Mouse (Mus musculus) ES-E14 (cell line): Measurements from ENCODE around the gene Cnksr3.

Source experiments
- CHD2 ChIP-seq: IDR thresholded peaks from 2 replicates; pipeline ENCODE4 v1.6.1; 2014; ENCODE audit warnings: mild to moderate bottlenecking, low read depth, low read length, inconsistent platforms
- MAFK ChIP-seq: IDR thresholded peaks from 2 replicates; pipeline ENCODE4 v1.6.1; 2014; ENCODE audit warnings: mild to moderate bottlenecking, low read depth, low read length, inconsistent platforms; ENCODE audit not compliant: insufficient read depth
- ZC3H11A ChIP-seq: IDR thresholded peaks from 2 replicates; pipeline ENCODE4 v1.6.1; 2012; ENCODE audit warnings: low read depth, mild to moderate bottlenecking, inconsistent platforms, low read length, borderline replicate concordance
- ZNF384 ChIP-seq: IDR thresholded peaks from 2 replicates; pipeline ENCODE4 v1.6.1; 2012; ENCODE audit warnings: low read depth, low read length, inconsistent platforms

DNA sequence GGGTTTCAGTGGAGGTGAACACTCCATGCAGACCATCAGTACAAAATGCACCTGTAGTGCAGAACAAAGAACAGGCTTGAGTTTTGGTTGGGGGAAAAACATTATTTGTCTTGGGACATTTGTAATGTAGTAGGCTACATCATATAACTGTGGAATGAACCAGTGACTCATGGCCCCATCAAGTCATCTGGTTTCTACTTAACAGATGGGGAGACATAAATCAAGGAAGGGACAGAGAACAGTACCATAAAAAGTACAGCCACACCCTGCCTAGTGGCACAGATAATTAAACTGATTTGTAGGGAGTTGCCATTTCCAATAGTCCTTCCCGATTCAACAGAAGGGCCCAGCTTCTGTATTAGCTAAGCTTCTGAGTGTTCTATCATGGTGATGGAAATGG lies 98.9 kb downstream of the Cnksr3 start:
- TF ChIP-seq ZC3H11A = no peak
- TF ChIP-seq MAFK = no peak
- no peak for TF ChIP-seq CHD2
- TF ChIP-seq ZNF384 = no peak
